Mouse (Mus musculus) cerebellum, adult (tissue): ENCODE measurements around the gene Ppp6r1.

Source experiments
- ATAC-seq: cut with Nextera tagmentation; 2 replicates; pipeline ENCODE4 v1.9.2; 2017; ENCODE audit warnings: mild to moderate bottlenecking, moderate library complexity, mixed read lengths; ENCODE audit not compliant: insufficient number of reproducible peaks, low FRiP score, low TSS enrichment

Ppp6r1 gene

DNA sequence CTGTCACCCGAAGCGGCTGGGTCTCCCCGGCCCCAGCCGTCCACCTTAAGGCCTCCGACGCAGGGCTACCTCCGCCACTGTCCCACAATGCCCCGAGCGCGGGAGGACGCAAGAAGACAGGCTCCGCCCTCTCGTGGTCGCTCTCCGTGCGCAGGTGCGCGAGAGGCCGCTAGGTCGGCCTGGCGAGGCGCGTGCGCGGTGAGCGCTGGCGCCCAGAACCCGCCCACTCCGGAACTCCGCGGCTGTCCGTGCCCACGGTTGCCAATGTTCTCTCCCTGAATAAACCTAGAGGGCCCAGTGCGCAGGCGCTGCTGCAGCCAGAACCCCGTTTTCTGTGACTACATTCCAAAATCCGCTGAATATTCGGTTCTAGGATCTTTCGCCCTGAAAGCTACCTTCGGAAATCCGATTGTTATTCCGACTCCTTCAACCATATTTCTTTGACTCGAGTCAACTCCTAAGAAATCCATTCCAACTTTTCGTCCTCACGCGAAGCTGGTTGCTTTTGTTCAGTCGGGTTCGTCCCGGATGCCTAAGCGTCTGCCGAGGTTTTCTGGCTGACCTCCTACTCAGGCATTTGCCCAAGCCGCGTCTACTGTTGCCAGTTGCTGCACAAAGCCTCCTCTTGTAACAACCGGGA is at the start of gene Ppp6r1:
Gene Ppp6r1, minus strand, starts transcription at position 108 of the 640 bp plus-strand sequence.
- peak; percentile 95 for ATAC-seq

DNA sequence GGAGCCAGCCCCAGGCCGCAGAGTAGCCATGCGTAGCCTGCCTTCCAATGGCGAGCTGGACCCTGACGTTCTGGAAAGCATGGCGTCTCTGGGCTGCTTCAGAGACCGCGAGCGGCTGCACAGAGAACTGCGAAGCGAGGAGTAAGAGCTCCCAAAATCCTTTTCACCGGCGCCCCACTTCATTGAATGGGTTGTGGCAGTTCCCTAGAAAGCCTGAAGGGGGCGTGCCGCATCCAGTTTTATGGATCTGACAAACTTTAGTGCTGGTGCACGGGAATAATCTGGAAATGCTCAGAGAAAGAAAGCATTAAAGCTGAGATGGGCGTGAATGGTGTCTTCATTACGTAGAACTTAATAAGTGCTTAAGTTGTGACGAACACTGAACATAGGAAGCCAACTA is 46.3 kb upstream of the Ppp6r1 start:
- ATAC-seq, result no peak

DNA sequence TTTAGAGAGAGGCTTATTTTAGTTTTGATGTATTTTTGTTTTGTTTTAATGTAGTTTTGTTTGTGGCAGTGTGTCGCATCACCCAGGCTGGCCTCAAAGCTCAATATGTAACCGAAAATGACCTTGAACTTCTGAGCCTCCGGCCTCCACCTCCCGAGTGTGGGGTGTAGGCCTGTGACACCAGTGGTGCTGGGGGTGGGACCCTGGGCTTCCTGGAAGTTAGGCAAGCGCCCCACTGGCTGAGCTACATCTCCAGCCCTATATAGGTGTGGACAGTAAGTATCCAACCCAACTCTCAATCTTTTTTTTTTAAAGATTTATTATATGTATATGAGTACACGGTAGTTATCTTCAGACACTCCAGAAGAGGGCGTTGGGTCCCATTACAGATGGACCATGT is 44.4 kb upstream of the Ppp6r1 start:
- ATAC-seq, result no peak

DNA sequence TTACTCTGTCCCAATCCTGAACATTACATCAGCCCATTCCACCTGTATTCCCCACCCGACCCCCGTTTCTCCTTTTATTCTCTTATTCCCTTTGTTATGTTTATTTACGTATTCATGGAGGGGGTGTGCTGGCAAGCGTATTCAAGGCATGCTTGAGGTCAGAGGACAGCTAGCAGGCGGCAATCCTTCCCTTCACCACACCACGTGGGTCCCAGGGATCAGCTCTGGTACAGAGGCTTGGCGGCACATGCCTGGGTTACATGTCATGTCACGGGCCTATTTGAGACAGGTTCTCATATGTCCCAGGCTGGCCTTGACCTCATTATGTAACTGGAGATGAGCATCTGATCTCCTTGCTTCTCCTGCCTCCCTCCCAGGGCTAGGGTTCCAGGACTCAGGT is 43.5 kb upstream of the Ppp6r1 start:
- no peak for ATAC-seq

DNA sequence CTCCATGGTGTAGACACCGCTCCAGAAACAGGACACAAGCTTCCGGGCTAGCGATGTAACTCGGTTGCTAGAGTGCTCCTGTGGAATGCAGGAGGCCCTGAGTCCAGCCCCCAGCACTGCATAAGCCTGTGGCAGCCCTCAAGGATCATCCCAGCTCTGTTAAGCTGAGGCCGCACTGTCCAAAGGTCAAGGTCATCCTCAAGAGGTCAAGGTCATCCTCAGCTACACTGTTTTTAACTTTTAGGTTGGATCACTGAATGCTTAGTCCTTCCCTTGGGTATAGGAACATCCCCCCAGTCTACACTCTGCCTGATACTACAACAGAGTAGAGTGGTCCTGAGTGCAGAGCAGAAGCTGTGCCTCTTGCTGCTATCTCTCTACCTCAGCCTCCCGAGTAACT is 34.2 kb upstream of the Ppp6r1 start:
- ATAC-seq, result no peak

DNA sequence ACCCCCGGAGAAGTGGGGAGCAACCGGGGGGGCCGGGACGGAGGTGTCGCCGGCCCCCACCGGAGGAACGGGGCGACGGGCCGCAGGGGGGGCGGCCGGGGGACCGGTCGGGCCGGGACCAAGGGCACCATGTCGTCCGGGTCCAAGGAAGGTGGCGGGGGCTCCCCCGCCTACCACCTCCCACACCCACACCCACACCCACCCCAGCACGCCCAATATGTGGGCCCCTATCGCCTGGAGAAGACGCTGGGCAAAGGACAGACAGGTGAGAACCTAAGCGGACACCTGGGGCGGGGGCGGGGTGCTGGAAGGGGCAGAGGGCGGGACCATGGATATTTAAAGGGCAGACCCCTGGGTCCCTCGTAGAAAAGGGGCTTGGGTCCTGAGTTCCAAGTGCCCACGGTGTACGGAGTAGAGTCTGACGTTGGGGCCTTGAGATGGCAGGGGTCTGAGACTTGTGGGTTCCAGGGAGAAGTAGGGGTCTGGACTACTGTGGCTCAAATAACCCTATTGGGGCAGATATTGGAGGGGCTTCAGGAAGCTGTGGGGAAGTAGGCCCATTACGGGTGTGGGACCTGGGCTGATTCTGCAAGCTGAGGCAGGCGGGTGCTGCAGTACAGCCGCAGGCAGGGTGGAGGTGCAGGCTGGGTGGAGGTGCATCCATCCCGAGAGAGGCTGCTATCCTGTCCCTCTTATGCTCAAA is 32.3 kb upstream of the Ppp6r1 start:
- peak; percentile 32; the same call in 1 of the 2 replicates for ATAC-seq

DNA sequence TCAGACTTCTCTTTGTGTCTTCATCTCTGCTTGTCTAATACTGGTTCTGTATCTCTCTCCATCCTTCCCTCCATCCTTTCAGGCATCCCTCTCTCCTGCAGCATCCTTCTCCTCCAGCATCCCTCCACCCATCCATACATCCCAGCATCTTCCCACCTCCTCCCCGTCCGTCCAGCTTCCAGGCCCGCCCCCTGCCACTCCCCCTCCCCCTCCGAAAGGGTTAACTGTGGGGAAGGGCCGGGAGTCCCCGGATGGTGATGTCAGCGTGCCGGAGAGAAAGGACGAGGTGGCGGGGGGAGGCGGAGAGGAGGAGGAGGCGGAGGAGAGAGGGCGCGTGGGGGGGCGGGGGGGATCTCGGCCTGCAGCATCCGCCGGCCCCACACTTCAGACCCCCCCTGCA is 31.6 kb upstream of the Ppp6r1 start, which contains the start of gene Brsk1:
Gene Brsk1, plus strand, starts transcription at position 218 of the 400 bp plus-strand sequence.
- ATAC-seq, result peak; percentile 73; the same call in 1 of the 2 replicates

DNA sequence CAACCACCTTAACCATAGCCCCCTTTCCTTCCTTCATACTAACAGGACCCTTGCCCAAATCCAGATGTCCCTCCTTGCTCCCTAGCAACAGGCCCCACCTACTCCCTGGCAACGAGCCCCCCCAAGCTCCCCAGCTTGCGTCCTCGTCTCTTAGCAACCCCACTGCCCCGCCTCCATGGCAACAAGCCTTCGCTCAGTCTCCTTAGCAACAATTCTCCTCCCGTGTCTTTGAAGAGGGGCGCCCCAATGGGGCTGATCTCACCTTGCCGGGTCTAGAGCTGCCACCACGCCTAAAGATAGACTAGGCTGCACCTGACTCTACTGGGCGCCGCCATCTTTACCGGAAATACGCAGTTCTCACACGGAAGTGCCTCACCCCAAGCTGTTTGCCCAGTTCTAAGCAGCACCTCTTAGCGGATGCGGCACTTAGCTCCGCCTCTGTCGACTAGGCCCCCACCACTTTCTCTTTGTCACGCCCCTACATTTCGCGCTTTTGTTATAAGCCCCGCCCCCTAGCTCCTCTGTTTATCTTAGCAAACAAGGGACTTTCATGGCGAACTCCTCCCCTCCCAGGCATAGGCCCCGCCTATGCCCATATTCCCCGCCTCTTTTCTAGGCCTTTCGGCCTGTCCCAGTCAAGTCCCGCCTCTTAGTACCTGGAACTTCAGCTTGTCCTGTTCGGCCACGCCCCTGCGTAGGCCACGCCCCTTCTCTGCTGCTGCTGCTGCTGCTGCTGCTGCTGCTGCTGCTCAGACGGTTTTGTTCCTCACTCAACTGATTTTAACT is 26.0 kb upstream of the Ppp6r1 start, which contains the start of gene Hspbp1:
Gene Hspbp1, minus strand, starts transcription at position 437 of the 786 bp plus-strand sequence.
- ATAC-seq, result peak; percentile 98

DNA sequence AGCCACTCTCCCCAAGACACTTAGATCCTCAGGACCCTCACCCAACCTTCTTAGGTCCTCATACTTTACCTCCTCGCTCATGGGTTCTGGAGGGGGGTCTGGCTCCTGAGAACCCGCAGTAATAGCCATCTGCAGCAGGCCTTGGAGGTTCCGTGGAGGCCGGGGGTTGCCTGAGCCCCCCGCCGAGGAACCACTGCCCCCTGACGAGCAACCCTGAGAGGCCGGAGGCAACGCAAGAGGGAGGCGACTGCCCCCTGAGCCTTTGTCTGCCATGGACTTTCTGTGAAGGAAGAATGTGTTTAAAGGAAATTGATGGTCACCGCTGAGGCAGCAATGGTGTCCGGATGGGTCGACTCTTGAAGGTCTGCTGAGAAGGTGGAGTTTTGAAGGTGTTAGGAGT is 25.4 kb upstream of the Ppp6r1 start:
- no peak for ATAC-seq

DNA sequence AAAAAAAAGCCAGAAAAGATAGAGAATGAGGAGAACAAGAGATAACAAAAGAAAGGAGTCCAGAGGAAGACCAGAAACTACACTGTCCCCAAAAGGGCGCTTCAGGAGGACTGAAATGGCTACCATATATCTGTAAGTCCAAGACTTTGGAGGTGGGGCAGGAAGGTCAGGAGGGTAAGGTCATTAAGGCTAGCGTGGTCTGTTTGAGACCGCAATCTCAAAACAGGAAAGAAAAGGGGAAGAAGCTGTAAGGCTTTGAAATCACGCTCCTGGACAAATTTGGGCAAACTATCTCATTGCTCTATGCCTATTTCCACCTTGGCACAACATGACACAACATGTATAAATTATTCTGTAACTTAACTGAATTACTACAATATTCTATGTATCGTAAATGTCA is 24.5 kb upstream of the Ppp6r1 start:
- no peak for ATAC-seq

DNA sequence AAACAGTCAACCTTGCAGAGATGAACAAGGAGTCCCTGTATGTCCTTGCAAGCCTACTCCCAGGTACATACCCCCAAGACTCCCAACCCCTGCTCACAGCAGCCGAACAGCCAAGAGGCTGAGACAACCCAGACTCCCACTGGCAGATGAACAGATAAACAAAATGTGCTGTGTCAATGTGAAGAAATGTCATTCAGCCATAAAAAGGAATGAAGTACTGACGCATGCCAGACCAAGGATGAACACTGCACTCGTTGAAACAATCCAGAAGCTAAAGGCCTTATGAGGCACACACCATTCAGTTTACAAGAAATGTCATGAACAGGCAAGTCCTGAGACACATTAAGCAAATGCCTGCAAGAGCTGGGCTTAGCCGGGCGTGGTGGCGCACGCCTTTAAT is 16.4 kb upstream of the Ppp6r1 start:
- ATAC-seq, result no peak

DNA sequence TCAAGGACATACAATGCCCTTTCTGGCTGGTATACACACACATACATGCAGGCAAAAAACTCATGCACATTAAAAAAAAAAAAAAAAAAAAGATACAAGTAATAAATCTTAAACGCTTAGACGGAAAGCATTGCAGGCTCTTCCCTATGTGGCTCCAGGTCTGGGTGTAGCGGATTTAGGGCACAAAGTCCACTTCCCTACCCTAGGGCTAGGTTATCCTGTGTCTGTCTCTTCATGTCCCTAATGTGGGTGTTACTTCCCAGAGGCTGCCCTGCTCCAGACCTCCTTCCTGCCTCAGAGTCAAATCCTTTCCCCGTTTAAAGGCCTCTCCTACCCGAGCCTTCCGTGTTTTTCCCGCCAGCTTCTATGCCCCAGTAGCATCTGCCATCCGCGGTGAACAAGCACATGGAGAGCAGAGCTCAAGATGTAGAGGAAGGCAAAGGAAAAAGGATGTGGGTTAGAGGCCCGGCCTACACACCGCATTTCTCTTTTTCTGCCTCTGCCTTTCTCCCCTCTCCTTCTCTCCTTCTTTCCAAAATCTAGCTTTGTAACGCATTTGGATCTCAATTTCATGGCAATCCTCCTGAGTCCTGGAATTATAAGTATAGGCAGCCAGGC is 15.4 kb upstream of the Ppp6r1 start:
- no peak for ATAC-seq

DNA sequence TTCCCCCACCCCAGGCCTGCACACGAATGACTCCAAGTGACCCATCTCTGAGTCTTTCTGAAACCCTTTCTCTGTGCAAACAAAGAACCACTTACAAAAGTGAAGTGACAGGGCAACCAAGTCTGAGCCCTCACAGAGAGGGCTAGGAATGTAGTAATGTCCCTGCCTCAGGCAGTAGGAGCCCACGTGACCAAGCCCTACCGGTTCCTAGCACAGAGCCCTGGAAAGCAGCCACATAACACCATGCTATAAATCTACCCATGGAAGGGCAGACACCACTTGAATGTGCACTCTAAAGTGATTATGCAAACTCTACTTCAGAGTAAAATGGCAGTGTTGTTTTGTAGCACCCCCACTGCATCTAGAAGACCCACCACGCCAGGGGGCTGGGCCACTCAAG is 13.1 kb upstream of the Ppp6r1 start:
- no peak for ATAC-seq

DNA sequence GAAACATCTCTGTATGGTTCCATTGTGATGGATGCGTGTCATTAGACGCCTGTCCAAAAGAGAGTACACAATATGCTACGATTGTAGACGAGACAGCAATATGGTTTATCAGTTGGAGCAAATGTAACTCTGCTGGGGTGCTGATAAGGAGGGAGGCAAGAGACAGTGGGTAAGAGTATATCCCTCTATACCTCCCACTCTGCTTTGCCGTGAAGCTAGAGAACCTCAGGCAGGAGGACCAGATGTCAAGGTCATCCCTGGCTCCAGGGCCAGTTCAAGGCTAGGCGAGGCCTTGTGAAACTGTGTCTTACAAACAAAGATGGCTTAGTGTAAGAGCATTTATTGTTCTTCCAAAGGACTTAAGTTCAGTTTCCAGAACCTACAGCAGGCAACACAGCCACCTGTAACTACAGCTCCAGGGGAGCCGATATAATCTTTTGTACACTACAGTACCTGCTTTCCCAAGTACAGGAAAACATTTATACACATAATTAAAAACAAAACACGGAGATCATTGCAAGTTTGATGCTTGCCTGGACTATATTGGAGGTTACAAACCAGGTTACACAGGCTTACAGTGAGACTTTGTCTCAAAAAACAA is 11.9 kb upstream of the Ppp6r1 start:
- ATAC-seq, result no peak

DNA sequence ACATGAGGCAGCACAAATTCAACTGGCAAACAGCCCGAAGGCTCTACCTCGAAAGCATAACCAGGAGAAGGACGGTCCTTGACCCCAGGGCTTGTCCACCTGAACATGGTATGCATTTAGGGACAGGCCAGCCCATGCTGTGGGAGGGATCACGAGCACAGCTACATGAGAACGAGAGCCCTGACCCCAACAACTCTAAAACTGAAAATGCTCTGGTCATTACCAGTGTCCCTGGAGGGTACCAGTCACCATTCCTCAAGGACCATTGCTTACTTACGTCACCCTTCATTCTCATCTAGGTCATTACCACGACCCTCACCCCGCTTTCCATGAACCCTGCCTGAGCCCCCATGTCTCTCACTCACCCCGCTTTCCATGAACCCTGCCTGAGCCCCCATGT is 10.3 kb upstream of the Ppp6r1 start:
- ATAC-seq, result no peak

DNA sequence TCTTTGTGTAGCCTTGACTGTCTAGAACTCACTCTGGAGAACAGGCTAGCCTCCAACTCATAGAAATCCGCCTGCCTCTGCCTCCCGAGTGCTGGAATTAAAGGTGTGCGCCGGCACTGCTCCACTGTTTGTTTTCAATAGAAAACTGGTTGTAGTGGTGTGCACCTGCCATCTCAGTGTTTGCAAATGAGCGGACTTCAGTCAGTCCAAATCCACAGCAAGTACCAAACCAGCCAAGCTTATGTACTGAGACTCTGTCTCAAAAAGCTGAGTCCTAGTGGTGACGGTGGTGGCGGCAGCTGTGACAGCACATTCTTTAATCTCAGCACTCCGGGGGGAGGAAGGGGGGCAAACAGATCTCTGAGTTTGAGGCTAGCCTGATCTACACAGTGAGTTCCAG is 9.7 kb upstream of the Ppp6r1 start:
- ATAC-seq, result no peak

DNA sequence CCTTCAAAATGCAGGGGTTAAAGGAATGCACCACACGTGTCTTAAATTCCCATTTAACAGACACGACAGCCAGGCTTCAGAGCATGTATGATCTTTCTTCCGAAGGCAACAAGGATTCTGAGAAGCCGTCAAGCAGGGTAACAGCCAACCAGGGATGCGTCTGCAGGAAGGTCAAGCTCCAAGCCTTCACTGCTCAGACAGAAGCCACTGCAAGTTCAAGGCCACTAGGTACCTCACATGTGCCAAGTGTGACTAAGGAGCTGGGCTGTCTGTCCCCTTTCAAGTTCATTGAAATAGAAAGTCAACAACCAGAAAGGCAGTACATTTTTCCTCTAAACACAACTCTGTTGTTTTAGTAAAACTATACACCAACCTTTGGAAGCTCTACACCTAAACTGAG is 8.1 kb upstream of the Ppp6r1 start:
- ATAC-seq, result no peak

DNA sequence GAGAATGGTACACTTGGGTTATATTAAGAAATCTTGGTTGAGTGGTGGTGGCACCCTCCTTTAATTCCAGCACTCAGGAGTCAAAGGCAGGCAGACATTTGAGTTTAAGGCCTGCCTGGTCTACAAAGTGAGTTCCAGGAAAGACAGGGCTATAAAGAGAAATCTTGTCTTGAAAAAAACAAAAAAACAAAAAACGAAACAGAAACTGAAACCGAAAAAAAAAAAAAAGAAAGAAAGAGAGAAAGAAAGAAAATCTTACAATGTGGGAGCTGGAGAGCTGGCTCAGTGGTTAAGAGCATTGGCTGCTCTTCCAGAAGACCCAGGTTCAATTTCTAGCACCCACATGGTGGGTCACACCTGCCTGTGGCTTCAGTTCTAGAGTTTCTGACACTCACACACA is 4.9 kb upstream of the Ppp6r1 start:
- no peak for ATAC-seq

DNA sequence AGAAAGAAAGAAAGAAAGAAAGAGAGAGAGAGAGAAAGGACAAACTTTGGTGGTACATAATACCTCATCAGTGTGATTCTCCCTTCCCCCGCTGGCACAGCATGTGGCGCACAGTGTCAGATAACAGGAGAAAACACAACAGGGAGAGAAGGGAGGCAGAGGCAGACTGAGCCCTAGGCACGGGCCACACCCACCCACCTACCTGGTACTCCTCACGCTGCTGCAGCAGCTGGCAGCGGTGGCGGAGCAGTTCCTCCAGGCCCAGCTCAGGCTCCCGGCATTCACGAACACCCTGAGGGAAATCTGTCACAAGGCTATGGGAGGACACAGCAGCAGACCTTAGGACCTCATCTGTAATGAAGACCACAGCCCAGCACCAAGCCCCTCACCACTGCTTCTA is 4.4 kb upstream of the Ppp6r1 start:
- ATAC-seq, result no peak

DNA sequence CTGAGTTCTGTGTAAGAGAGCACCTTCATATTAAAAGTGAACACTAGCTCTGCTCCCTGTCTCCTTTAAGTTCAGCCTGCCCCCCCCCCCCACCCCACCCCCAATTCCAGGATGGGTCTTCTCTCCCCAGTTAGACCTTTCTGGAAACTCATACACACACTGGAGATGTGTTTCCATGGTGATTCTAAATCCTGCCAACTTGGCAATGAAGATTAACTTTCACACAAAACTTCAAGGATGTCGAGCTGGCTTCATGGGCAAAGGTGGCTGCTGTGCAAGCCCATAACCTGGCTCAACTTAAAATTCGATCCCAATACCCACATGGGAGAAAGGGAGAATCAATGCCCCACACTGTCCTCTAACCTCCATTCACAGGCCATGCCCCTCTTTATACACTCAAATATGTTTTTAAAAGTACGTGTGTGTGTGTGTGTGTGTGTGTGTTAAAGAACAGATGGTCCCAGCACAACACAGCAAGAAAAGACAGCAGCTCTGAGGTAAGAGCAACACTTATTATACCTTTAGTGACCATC is 1.2 kb upstream of the Ppp6r1 start:
- ATAC-seq, result no peak
